Mouse (Mus musculus) CH12.LX (cell line): ENCODE results near the gene Prkca.

Experiments used
- CHD1 ChIP-seq: IDR thresholded peaks from 2 replicates; pipeline ENCODE4 v1.6.1; 2012; ENCODE audit warnings: low read depth, low read length, improper control_type of control experiment, inconsistent platforms
- CHD2 ChIP-seq: IDR thresholded peaks from 2 replicates; pipeline ENCODE4 v1.6.1; 2011; ENCODE audit warnings: low read length, improper control_type of control experiment
- CTCF ChIP-seq, 2 experiments: IDR thresholded peaks in 1 of 2; conservative IDR thresholded peaks in 1 of 2; 2 replicates each; pipeline ENCODE4 v1.5.1; 2011 to 2012; ENCODE audit warnings: low read depth in 2 of 2, low read length in 2 of 2, improper control_type of control experiment in 1 of 2, inconsistent platforms in 1 of 2, mild to moderate bottlenecking in 1 of 2, moderate library complexity in 1 of 2
- EP300 ChIP-seq: IDR thresholded peaks from 2 replicates; pipeline ENCODE4 v1.6.1; 2011; ENCODE audit warnings: low read length, improper control_type of control experiment
- POLR2A ChIP-seq: IDR thresholded peaks from 2 replicates; pipeline ENCODE4 v1.6.1; 2011; ENCODE audit warnings: low read depth, mild to moderate bottlenecking, improper control_type of control experiment, low read length
- USF2 ChIP-seq: conservative IDR thresholded peaks from 2 replicates; pipeline ENCODE4 v1.6.1; 2011; ENCODE audit warnings: low read depth, low read length, improper control_type of control experiment

GRCm38 (mm10) chr11:108224233-108224973 is 119.3 kb downstream of the Prkca start:
- TF ChIP-seq POLR2A (peak; percentile 52), USF2 (no peak), CHD1 (no peak; the same call in 1 of the 2 replicates), CHD2 (peak; percentile 95), EP300 (peak; percentile 80), CTCF (conservative IDR thresholded peaks at IDR 0.05 in 1 of 2, IDR thresholded peaks at IDR 0.05 in 1 of 2; ENCODE audit: low read depth in 2 of 2, low read length in 2 of 2) (no peak)
